Mouse (Mus musculus): Measurements from ENCODE around the gene Pgm2l1. TPM values are rescaled to one million over a fixed set of nuclear protein-coding genes. Genes with fewer than 3 reads are reported as not detected.

The Pgm2l1 gene
- total and polyA plus RNA-seq, 3 experiments: 21.6 to 22.6 (median 22.5) TPM

DNA sequence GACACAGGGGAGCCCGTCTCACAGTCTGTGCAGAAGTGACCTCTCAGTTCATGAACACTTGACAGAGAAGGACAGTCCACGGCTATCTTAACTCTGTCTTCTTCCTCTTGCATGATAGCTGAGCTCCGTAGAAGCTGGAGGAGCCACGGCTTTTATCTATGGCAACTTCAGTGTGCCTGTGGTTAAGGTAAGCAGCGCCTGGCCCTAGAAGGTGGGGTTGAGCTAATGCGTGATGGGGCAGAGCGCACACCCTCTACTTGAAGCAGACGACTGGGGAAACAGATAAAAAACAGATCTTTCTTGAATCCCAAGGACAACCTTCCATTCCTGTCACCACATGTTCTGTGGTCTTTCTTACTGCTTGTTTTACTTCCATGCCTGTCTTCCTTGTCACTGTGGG is 89.7 kb downstream of the Pgm2l1 start:
- H3K4me3 ChIP-seq (ENCODE audit: low read depth, low read length): no peak overlapping the region; the same call in 1 of the 2 replicates
- no peaks in the 10 kb centered on the region for H3K9me3 ChIP-seq (replicated peaks)
- no peaks in the 10 kb centered on the region for H3K36me3 ChIP-seq (replicated peaks)
- H3K27me3 ChIP-seq (ENCODE audit: insufficient read depth, low read length): peaks cover 18% of the 10 kb centered on the region
- TF ChIP-seq POLR2AphosphoS5 (IDR thresholded peaks at IDR 0.05; ENCODE audit: insufficient replicate concordance, low read depth, low read length) (no peak), GATA1 (IDR thresholded peaks at IDR 0.05; ENCODE audit: borderline replicate concordance, low read length) (no peak), TAL1 (conservative IDR thresholded peaks at IDR 0.05; ENCODE audit: low read depth, low read length) (peak; percentile 33), CTCF (IDR thresholded peaks at IDR 0.05; ENCODE audit: low read depth, low read length) (no peak), GATA2 (IDR thresholded peaks at IDR 0.05; ENCODE audit: borderline replicate concordance, low read depth, low read length) (no peak)
- peaks cover 29% of the 10 kb centered on the region for H3K4me1 ChIP-seq (ENCODE audit: insufficient read depth, low read depth, low read length)
- ATAC-seq (ENCODE audit: extremely low read depth, insufficient number of reproducible peaks, low FRiP score, poor library complexity, severe bottlenecking) (no peak), DNase-seq (ENCODE audit: low spot score) (peak; percentile 10)

- Histone ChIP-seq H3K9me3 (replicated peaks) (no peaks in the 10 kb centered on the region), H3K27me3 (ENCODE audit: insufficient read depth, low read length) (peaks cover 18% of the 10 kb centered on the region), H3K36me3 (replicated peaks) (no peaks in the 10 kb centered on the region), H3K4me1 (ENCODE audit: insufficient read depth, low read depth, low read length) (peaks cover 29% of the 10 kb centered on the region), H3K4me3 (ENCODE audit: low read depth, low read length) (no peak overlapping the region)
- ATAC-seq (ENCODE audit: extremely low read depth, insufficient number of reproducible peaks, low FRiP score, poor library complexity, severe bottlenecking): no peak
- TF ChIP-seq CTCF (IDR thresholded peaks at IDR 0.05; ENCODE audit: low read depth, low read length): no peak
- TF ChIP-seq GATA2 (IDR thresholded peaks at IDR 0.05; ENCODE audit: borderline replicate concordance, low read depth, low read length): no peak
- no peak for TF ChIP-seq POLR2AphosphoS5 (IDR thresholded peaks at IDR 0.05; ENCODE audit: insufficient replicate concordance, low read depth, low read length)
- TF ChIP-seq GATA1 (IDR thresholded peaks at IDR 0.05; ENCODE audit: borderline replicate concordance, low read length): no peak
- no peak for DNase-seq (ENCODE audit: low spot score)
Measured at GRCm38 (mm10) chr7:100317534-100317933, 90.3 kb downstream of the Pgm2l1 start.

DNA sequence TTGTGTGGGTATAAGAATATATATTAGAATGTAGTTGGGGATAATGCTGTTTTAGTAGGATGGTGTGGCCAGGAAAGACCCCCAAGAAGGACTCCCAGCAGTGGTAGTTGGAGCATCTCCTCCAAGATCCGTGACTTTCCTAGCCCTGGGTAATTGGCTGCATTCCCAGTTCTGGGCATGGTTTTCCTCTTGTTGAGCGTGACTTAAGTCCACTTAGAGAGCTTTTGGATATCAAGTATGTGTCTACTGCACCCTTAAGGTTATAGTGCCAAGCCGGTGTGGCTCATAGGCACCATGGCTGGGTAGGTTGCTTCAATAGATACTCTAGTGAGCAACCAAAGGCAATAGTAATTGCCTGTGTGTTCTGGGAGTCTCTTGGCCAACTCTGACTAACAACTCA is 96.5 kb downstream of the Pgm2l1 start:
- Histone ChIP-seq H3K4me1 (ENCODE audit: insufficient read depth, low read depth, low read length) (no peaks in the 10 kb centered on the region), H3K36me3 (replicated peaks) (peaks cover 41% of the 10 kb centered on the region), H3K27me3 (ENCODE audit: insufficient read depth, low read length) (peaks cover 9% of the 10 kb centered on the region), H3K4me3 (ENCODE audit: low read depth, low read length) (no peak overlapping the region), H3K9me3 (replicated peaks) (no peaks in the 10 kb centered on the region)
- ATAC-seq (ENCODE audit: extremely low read depth, insufficient number of reproducible peaks, low FRiP score, poor library complexity, severe bottlenecking): no peak
- DNase-seq (ENCODE audit: low spot score): no peak
- TF ChIP-seq TAL1 (conservative IDR thresholded peaks at IDR 0.05; ENCODE audit: low read depth, low read length) (no peak), CTCF (IDR thresholded peaks at IDR 0.05; ENCODE audit: low read depth, low read length) (no peak), POLR2AphosphoS5 (IDR thresholded peaks at IDR 0.05; ENCODE audit: insufficient replicate concordance, low read depth, low read length) (no peak), GATA1 (IDR thresholded peaks at IDR 0.05; ENCODE audit: borderline replicate concordance, low read length) (no peak), GATA2 (IDR thresholded peaks at IDR 0.05; ENCODE audit: borderline replicate concordance, low read depth, low read length) (no peak)

- no peak for DNase-seq (ENCODE audit: low spot score)
- Histone ChIP-seq H3K4me3 (ENCODE audit: low read depth, low read length) (no peak overlapping the region), H3K27me3 (ENCODE audit: insufficient read depth, low read length) (peaks cover 4% of the 10 kb centered on the region), H3K9me3 (replicated peaks) (no peaks in the 10 kb centered on the region), H3K4me1 (ENCODE audit: insufficient read depth, low read depth, low read length) (no peaks in the 10 kb centered on the region), H3K36me3 (replicated peaks) (peaks cover 57% of the 10 kb centered on the region)
- ATAC-seq (ENCODE audit: extremely low read depth, insufficient number of reproducible peaks, low FRiP score, poor library complexity, severe bottlenecking): no peak
- TF ChIP-seq CTCF (IDR thresholded peaks at IDR 0.05; ENCODE audit: low read depth, low read length): peak; percentile 30; the same call in 1 of the 2 replicates
- TF ChIP-seq GATA2 (IDR thresholded peaks at IDR 0.05; ENCODE audit: borderline replicate concordance, low read depth, low read length): no peak
- TF ChIP-seq GATA1 (IDR thresholded peaks at IDR 0.05; ENCODE audit: borderline replicate concordance, low read length): no peak
- TF ChIP-seq POLR2AphosphoS5 (IDR thresholded peaks at IDR 0.05; ENCODE audit: insufficient replicate concordance, low read depth, low read length): no peak
- TF ChIP-seq TAL1 (conservative IDR thresholded peaks at IDR 0.05; ENCODE audit: low read depth, low read length): no peak
Measured at GRCm38 (mm10) chr7:100325482-100325881, 98.3 kb downstream of the Pgm2l1 start.

- no peak for TF ChIP-seq GATA1 (IDR thresholded peaks at IDR 0.05; ENCODE audit: borderline replicate concordance, low read length)
- TF ChIP-seq POLR2AphosphoS5 (IDR thresholded peaks at IDR 0.05; ENCODE audit: insufficient replicate concordance, low read depth, low read length): no peak
- no peak for ATAC-seq (ENCODE audit: extremely low read depth, insufficient number of reproducible peaks, low FRiP score, poor library complexity, severe bottlenecking)
- Histone ChIP-seq H3K4me3 (ENCODE audit: low read depth, low read length) (no peak overlapping the region), H3K36me3 (replicated peaks) (peaks cover 77% of the 10 kb centered on the region), H3K4me1 (ENCODE audit: insufficient read depth, low read depth, low read length) (no peaks in the 10 kb centered on the region), H3K9me3 (replicated peaks) (no peaks in the 10 kb centered on the region), H3K27me3 (ENCODE audit: insufficient read depth, low read length) (no peaks in the 10 kb centered on the region)
- no peak for DNase-seq (ENCODE audit: low spot score)
Measured at GRCm38 (mm10) chr7:100327514-100327913, 100.3 kb downstream of the Pgm2l1 start.

Other genes starting within 250 kb of the Pgm2l1 start
- gene Rnf169, start 246.9 kb upstream of the Pgm2l1 start, total RNA-seq (2014; fragmentation: Nextera tagmentation): 30.4 TPM in 2 replicates
- 13.5 and 13.8 TPM in 2 replicates for gene Rnf169, start 246.9 kb upstream of the Pgm2l1 start, total RNA-seq (2017)
- gene Rnf169, start 246.9 kb upstream of the Pgm2l1 start, polyA plus RNA-seq (2012): 4.1 and 4.8 TPM in 2 replicates
- gene Chrdl2, start 221.2 kb upstream of the Pgm2l1 start, total RNA-seq (2014; fragmentation: Nextera tagmentation): not detected in 2 replicates
- gene Chrdl2, start 221.2 kb upstream of the Pgm2l1 start, total RNA-seq (2017): 0.05 TPM in 1 of 2 replicates, not detected in the other
- not detected in 2 replicates for gene Chrdl2, start 221.2 kb upstream of the Pgm2l1 start, polyA plus RNA-seq (2012)
- gene Pold3, start 105.8 kb upstream of the Pgm2l1 start, total RNA-seq (2014; fragmentation: Nextera tagmentation): 93.4 and 94.5 TPM in 2 replicates
- 87.0 and 90.5 TPM in 2 replicates for gene Pold3, start 105.8 kb upstream of the Pgm2l1 start, total RNA-seq (2017)
- gene Pold3, start 105.8 kb upstream of the Pgm2l1 start, polyA plus RNA-seq (2012): 19.0 and 24.4 TPM in 2 replicates
- 8.7 and 11.7 TPM in 2 replicates for gene Lipt2, start 68.1 kb upstream of the Pgm2l1 start, total RNA-seq (2014; fragmentation: Nextera tagmentation)
- 9.1 and 10.9 TPM in 2 replicates for gene Lipt2, start 68.1 kb upstream of the Pgm2l1 start, total RNA-seq (2017)
- gene Lipt2, start 68.1 kb upstream of the Pgm2l1 start, polyA plus RNA-seq (2012): 5.5 and 6.2 TPM in 2 replicates
- gene Kcne3, start 50.9 kb upstream of the Pgm2l1 start, total RNA-seq (2014; fragmentation: Nextera tagmentation): 21.8 and 27.6 TPM in 2 replicates
- 71.8 and 73.8 TPM in 2 replicates for gene Kcne3, start 50.9 kb upstream of the Pgm2l1 start, total RNA-seq (2017)
- 1.5 and 1.6 TPM in 2 replicates for gene Kcne3, start 50.9 kb upstream of the Pgm2l1 start, polyA plus RNA-seq (2012)
- gene P4ha3, start 58.1 kb downstream of the Pgm2l1 start, total RNA-seq (2014; fragmentation: Nextera tagmentation): not detected in 2 replicates
- gene P4ha3, start 58.1 kb downstream of the Pgm2l1 start, total RNA-seq (2017): 0.12 and 0.16 TPM in 2 replicates
- gene P4ha3, start 58.1 kb downstream of the Pgm2l1 start, polyA plus RNA-seq (2012): not detected in 2 replicates
- 66.0 and 76.2 TPM in 2 replicates for gene C2cd3, start 144.8 kb downstream of the Pgm2l1 start, total RNA-seq (2014; fragmentation: Nextera tagmentation)
- gene C2cd3, start 144.8 kb downstream of the Pgm2l1 start, total RNA-seq (2017): 26.1 and 27.7 TPM in 2 replicates
- 22.6 and 25.7 TPM in 2 replicates for gene C2cd3, start 144.8 kb downstream of the Pgm2l1 start, polyA plus RNA-seq (2012)
- gene Ppme1, start 144.9 kb downstream of the Pgm2l1 start, total RNA-seq (2014; fragmentation: Nextera tagmentation): 45.2 and 57.8 TPM in 2 replicates
- gene Ppme1, start 144.9 kb downstream of the Pgm2l1 start, total RNA-seq (2017): 85.7 and 87.0 TPM in 2 replicates
- 54.4 and 61.1 TPM in 2 replicates for gene Ppme1, start 144.9 kb downstream of the Pgm2l1 start, polyA plus RNA-seq (2012)
- not detected in 2 replicates for gene Ucp3, start 245.6 kb downstream of the Pgm2l1 start, total RNA-seq (2014; fragmentation: Nextera tagmentation)
- 0.33 TPM in 1 of 2 replicates, not detected in the other for gene Ucp3, start 245.6 kb downstream of the Pgm2l1 start, total RNA-seq (2017)
- gene Ucp3, start 245.6 kb downstream of the Pgm2l1 start, polyA plus RNA-seq (2012): not detected in 2 replicates